Mouse (Mus musculus): ENCODE measurements around the gene Myoz2. TPM values are rescaled to one million over a fixed set of nuclear protein-coding genes. Genes with fewer than 3 reads are reported as not detected.

The Myoz2 gene
- total RNA-seq, 1 experiment = not detected

- Histone ChIP-seq H3K4me3 (ENCODE audit: insufficient read depth in 1 of 2, low read depth in 1 of 2, low read length in 2 of 2, poor library complexity in 1 of 2, severe bottlenecking in 1 of 2) (no peak overlapping the region), H3K27ac (ENCODE audit: insufficient read depth, low read depth, low read length, poor library complexity, severe bottlenecking) (no peak overlapping the region), H3K4me1 (ENCODE audit: control insufficient read depth in 2 of 2, insufficient read depth in 2 of 2, low read length in 2 of 2, poor library complexity in 1 of 2) (peaks cover 2 to 3% of the 10 kb centered on the region in 2 experiments; a peak in 2 of 4 replicates), H3K9ac (ENCODE audit: insufficient read depth, low read depth, low read length, poor library complexity, severe bottlenecking) (no peak overlapping the region), H3K36me3 (ENCODE audit: control insufficient read depth, insufficient read depth, low read length, poor library complexity, severe bottlenecking) (no peaks in the 10 kb centered on the region), H3K9me3 (ENCODE audit: control insufficient read depth, insufficient read depth, low read depth, low read length) (no peaks in the 10 kb centered on the region)
- in situ Hi-C loops (cut with MboI; ENCODE audit: low sequenced_read_pairs in 2 of 2, unreplicated experiment in 2 of 2) = no loop called here
- no peak for DNase-seq (ENCODE audit: low read depth, low spot score)
- TF ChIP-seq HCFC1 (IDR thresholded peaks at IDR 0.05; ENCODE audit: borderline replicate concordance, insufficient read depth, low read length) = no peak
- no peak for TF ChIP-seq CHD2 (IDR thresholded peaks at IDR 0.05; ENCODE audit: low read depth, low read length)
- no peak for TF ChIP-seq ZNF384 (IDR thresholded peaks at IDR 0.05; ENCODE audit: low read depth, low read length)
- no peak for TF ChIP-seq MAFK (IDR thresholded peaks at IDR 0.05; ENCODE audit: insufficient read depth, low read depth, low read length)
- no peak for TF ChIP-seq ZC3H11A (IDR thresholded peaks at IDR 0.05; ENCODE audit: borderline replicate concordance, low read depth, low read length)
These were observed 40.9 kb upstream of the Myoz2 start for GRCm38 (mm10) chr3:123075759-123076158.

- no peak for TF ChIP-seq MAFK (IDR thresholded peaks at IDR 0.05; ENCODE audit: insufficient read depth, low read depth, low read length)
- no peak for TF ChIP-seq ZNF384 (IDR thresholded peaks at IDR 0.05; ENCODE audit: low read depth, low read length)
- TF ChIP-seq ZC3H11A (IDR thresholded peaks at IDR 0.05; ENCODE audit: borderline replicate concordance, low read depth, low read length) = no peak
- Histone ChIP-seq H3K36me3 (ENCODE audit: control insufficient read depth, insufficient read depth, low read length, poor library complexity, severe bottlenecking) (no peaks in the 10 kb centered on the region), H3K9ac (ENCODE audit: insufficient read depth, low read depth, low read length, poor library complexity, severe bottlenecking) (no peak overlapping the region), H3K27ac (ENCODE audit: insufficient read depth, low read depth, low read length, poor library complexity, severe bottlenecking) (no peak overlapping the region), H3K4me3 (ENCODE audit: insufficient read depth in 1 of 2, low read depth in 1 of 2, low read length in 2 of 2, poor library complexity in 1 of 2, severe bottlenecking in 1 of 2) (no peak overlapping the region), H3K4me1 (ENCODE audit: control insufficient read depth in 2 of 2, insufficient read depth in 2 of 2, low read length in 2 of 2, poor library complexity in 1 of 2) (peaks cover 2 to 3% of the 10 kb centered on the region in 2 experiments; a peak in 2 of 4 replicates), H3K9me3 (ENCODE audit: control insufficient read depth, insufficient read depth, low read depth, low read length) (no peaks in the 10 kb centered on the region)
- in situ Hi-C loops (cut with MboI; ENCODE audit: low sequenced_read_pairs in 2 of 2, unreplicated experiment in 2 of 2) = no loop called here
- no peak for DNase-seq (ENCODE audit: low read depth, low spot score)
These were observed 40.2 kb upstream of the Myoz2 start for GRCm38 (mm10) chr3:123075034-123075433.

GRCm38 (mm10) chr3:123073351-123073750, 38.5 kb upstream of the Myoz2 start:
- in situ Hi-C loops (cut with MboI; ENCODE audit: low sequenced_read_pairs in 2 of 2, unreplicated experiment in 2 of 2) = no loop called here
- H3K4me1 ChIP-seq (ENCODE audit: control insufficient read depth in 2 of 2, insufficient read depth in 2 of 2, low read length in 2 of 2, poor library complexity in 1 of 2) = peaks cover 2 to 3% of the 10 kb centered on the region in 2 experiments; a peak in 1 of 4 replicates
- H3K4me3 ChIP-seq (ENCODE audit: insufficient read depth in 1 of 2, low read depth in 1 of 2, low read length in 2 of 2, poor library complexity in 1 of 2, severe bottlenecking in 1 of 2) = no peak overlapping the region
- no peak overlapping the region for H3K9ac ChIP-seq (ENCODE audit: insufficient read depth, low read depth, low read length, poor library complexity, severe bottlenecking)
- no peak for DNase-seq (ENCODE audit: low read depth, low spot score)
- TF ChIP-seq MAFK (IDR thresholded peaks at IDR 0.05; ENCODE audit: insufficient read depth, low read depth, low read length) (no peak), ZNF384 (IDR thresholded peaks at IDR 0.05; ENCODE audit: low read depth, low read length) (no peak), ZC3H11A (IDR thresholded peaks at IDR 0.05; ENCODE audit: borderline replicate concordance, low read depth, low read length) (no peak), CHD2 (IDR thresholded peaks at IDR 0.05; ENCODE audit: low read depth, low read length) (no peak), HCFC1 (IDR thresholded peaks at IDR 0.05; ENCODE audit: borderline replicate concordance, insufficient read depth, low read length) (no peak)
- H3K9me3 ChIP-seq (ENCODE audit: control insufficient read depth, insufficient read depth, low read depth, low read length) = no peaks in the 10 kb centered on the region
- H3K36me3 ChIP-seq (ENCODE audit: control insufficient read depth, insufficient read depth, low read length, poor library complexity, severe bottlenecking) = no peaks in the 10 kb centered on the region
- H3K27ac ChIP-seq (ENCODE audit: insufficient read depth, low read depth, low read length, poor library complexity, severe bottlenecking) = no peak overlapping the region

- in situ Hi-C loops (cut with MboI; ENCODE audit: low sequenced_read_pairs in 2 of 2, unreplicated experiment in 2 of 2) = no loop called here
- Histone ChIP-seq H3K4me1 (ENCODE audit: control insufficient read depth in 2 of 2, insufficient read depth in 2 of 2, low read length in 2 of 2, poor library complexity in 1 of 2) (peaks cover 2 to 3% of the 10 kb centered on the region in 2 experiments; a peak in 1 of 4 replicates), H3K4me3 (ENCODE audit: insufficient read depth in 1 of 2, low read depth in 1 of 2, low read length in 2 of 2, poor library complexity in 1 of 2, severe bottlenecking in 1 of 2) (no peak overlapping the region), H3K36me3 (ENCODE audit: control insufficient read depth, insufficient read depth, low read length, poor library complexity, severe bottlenecking) (no peaks in the 10 kb centered on the region), H3K9ac (ENCODE audit: insufficient read depth, low read depth, low read length, poor library complexity, severe bottlenecking) (no peak overlapping the region), H3K27ac (ENCODE audit: insufficient read depth, low read depth, low read length, poor library complexity, severe bottlenecking) (no peak overlapping the region), H3K9me3 (ENCODE audit: control insufficient read depth, insufficient read depth, low read depth, low read length) (no peaks in the 10 kb centered on the region)
- TF ChIP-seq ZC3H11A (IDR thresholded peaks at IDR 0.05; ENCODE audit: borderline replicate concordance, low read depth, low read length) (no peak), ZNF384 (IDR thresholded peaks at IDR 0.05; ENCODE audit: low read depth, low read length) (no peak), HCFC1 (IDR thresholded peaks at IDR 0.05; ENCODE audit: borderline replicate concordance, insufficient read depth, low read length) (no peak), CHD2 (IDR thresholded peaks at IDR 0.05; ENCODE audit: low read depth, low read length) (no peak), MAFK (IDR thresholded peaks at IDR 0.05; ENCODE audit: insufficient read depth, low read depth, low read length) (no peak)
- DNase-seq (ENCODE audit: low read depth, low spot score) = no peak
These were observed 37.7 kb upstream of the Myoz2 start for GRCm38 (mm10) chr3:123072472-123072871.

DNA sequence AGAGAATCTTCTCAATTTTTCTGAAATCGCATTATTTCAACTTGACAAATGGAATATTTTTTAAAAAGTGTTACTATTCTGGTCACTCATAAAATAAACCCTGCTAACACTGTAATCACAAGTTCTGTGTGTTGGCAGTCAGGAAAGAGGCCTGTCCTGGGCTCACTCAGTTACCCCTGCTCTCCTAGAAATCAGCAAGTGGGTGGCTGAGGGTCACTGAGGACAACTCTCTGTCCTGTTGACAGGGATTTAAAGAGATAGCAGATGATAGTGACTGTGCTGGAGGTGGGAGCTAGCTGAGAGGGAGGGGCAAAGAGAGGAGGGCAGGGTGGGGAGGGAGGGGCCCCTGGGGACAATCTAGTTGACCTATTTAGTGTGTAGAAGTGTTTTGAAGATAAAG, 36.2 kb upstream of the Myoz2 start:
- H3K9ac ChIP-seq (ENCODE audit: insufficient read depth, low read depth, low read length, poor library complexity, severe bottlenecking) = no peak overlapping the region
- H3K4me1 ChIP-seq (ENCODE audit: control insufficient read depth in 2 of 2, insufficient read depth in 2 of 2, low read length in 2 of 2, poor library complexity in 1 of 2) = peaks cover 2 to 3% of the 10 kb centered on the region in 2 experiments; a peak in 1 of 4 replicates
- TF ChIP-seq ZNF384 (IDR thresholded peaks at IDR 0.05; ENCODE audit: low read depth, low read length) = no peak
- TF ChIP-seq HCFC1 (IDR thresholded peaks at IDR 0.05; ENCODE audit: borderline replicate concordance, insufficient read depth, low read length) = no peak
- no peak for TF ChIP-seq ZC3H11A (IDR thresholded peaks at IDR 0.05; ENCODE audit: borderline replicate concordance, low read depth, low read length)
- TF ChIP-seq MAFK (IDR thresholded peaks at IDR 0.05; ENCODE audit: insufficient read depth, low read depth, low read length) = no peak
- no peak for TF ChIP-seq CHD2 (IDR thresholded peaks at IDR 0.05; ENCODE audit: low read depth, low read length)
- DNase-seq (ENCODE audit: low read depth, low spot score) = no peak
- no peaks in the 10 kb centered on the region for H3K9me3 ChIP-seq (ENCODE audit: control insufficient read depth, insufficient read depth, low read depth, low read length)
- H3K4me3 ChIP-seq (ENCODE audit: insufficient read depth in 1 of 2, low read depth in 1 of 2, low read length in 2 of 2, poor library complexity in 1 of 2, severe bottlenecking in 1 of 2) = no peak overlapping the region
- in situ Hi-C loops (cut with MboI; ENCODE audit: low sequenced_read_pairs in 2 of 2, unreplicated experiment in 2 of 2) = no loop called here
- H3K27ac ChIP-seq (ENCODE audit: insufficient read depth, low read depth, low read length, poor library complexity, severe bottlenecking) = no peak overlapping the region
- H3K36me3 ChIP-seq (ENCODE audit: control insufficient read depth, insufficient read depth, low read length, poor library complexity, severe bottlenecking) = no peaks in the 10 kb centered on the region

Measured in ES-E14 (cell line).